Mouse (Mus musculus) megakaryocyte-erythroid progenitor cell, adult 5-6 weeks (primary cell): Measurements from ENCODE around the gene Cfd. TPM values are rescaled to one million over a fixed set of nuclear protein-coding genes. Genes with fewer than 3 reads are reported as not detected.

ENCODE experiments used
- ATAC-seq: replicated peaks from 2 replicates; pipeline ENCODE4 v1.8.0; 2016; ENCODE audit warnings: mild to moderate bottlenecking, inconsistent platforms; ENCODE audit not compliant: severe bottlenecking, poor library complexity, low FRiP score, low TSS enrichment
- total RNA-seq, 2 experiments: library from RNA; stranded (forward) in 1 of 2; stranded (reverse) in 1 of 2; fragments of 200-1000, 215-1000 nt in 1 of 2; fragments of >200 nt in 1 of 2; fragmentation: Nextera tagmentation in 1 of 2; gene quantifications; 2 replicates each; pipeline ENCODE4 v1.2.3; 2014 to 2017

Cfd gene
- total RNA-seq, 2 experiments from 2014 or later, result not detected

DNA sequence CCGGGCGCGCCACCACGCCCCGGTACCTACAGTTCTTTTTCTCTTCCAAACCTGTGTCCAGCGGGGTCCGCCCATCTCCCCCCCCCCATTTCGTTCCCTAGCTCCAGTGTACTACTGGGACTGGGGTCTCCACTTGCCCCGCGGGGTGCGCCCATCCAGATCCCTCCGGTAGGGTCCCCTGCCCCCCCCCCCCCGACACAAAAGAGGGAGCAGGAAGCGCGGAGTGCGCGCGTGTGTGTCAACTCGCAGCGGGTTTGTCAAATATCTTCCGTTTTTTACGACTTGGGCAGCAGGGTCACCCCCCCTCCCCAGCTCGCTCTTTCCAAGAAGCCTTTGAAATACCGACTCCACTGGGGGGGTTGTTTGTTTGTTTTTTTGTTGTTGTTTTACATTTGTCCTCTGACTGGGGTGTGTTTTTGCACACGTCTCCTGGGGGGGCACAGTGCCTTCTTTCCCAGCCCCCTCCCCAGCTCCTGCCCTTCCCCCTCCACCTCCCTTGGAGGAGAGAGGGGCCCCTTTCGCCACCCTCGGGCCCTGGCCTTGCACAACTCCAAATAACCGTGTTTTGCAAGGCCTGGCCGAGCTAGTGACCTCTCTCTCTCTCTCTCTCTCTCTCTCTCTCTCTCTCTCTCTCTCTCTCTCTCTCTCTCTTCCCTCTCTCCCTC lies 37.5 kb downstream of the Cfd start:
- no peak for ATAC-seq

DNA sequence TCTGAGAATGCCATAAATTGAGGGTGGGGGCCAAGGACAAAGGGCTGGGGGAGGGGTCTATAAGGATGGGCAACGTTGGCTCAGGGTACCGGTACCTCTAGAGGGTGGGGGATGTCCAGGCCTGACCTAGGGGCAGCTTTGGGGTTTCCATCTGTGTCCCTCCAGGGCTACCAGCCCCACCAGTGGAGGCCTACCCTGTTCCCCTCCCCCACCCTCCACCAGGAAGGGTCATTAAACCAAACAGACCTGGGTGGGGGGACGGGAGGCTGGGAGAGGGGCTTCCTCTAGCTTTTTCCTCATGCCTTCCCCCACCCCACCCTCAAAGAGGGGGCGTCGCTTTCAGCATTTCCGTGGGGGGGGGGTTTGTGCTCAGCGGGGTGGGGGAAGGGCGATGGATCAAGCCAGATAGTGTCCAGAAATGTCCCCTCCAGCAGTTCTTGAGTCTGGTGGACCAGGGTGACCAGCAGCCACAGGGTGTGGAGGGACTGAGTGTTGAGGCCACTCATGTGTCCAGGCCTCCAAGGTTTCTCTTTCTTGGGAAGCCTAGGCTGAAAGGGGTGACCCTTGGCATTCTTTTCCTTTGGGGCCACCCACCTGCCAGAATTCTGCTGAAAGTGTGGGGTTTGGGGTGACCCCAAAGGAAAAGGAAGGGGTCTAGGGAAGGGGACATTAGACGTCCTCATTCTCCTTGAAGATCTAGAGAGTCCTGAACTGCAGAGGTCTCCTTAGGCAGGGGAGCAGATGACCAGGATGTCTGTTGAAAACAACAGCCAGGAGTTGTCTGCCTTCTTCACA lies 38.5 kb downstream of the Cfd start:
- no peak for ATAC-seq

DNA sequence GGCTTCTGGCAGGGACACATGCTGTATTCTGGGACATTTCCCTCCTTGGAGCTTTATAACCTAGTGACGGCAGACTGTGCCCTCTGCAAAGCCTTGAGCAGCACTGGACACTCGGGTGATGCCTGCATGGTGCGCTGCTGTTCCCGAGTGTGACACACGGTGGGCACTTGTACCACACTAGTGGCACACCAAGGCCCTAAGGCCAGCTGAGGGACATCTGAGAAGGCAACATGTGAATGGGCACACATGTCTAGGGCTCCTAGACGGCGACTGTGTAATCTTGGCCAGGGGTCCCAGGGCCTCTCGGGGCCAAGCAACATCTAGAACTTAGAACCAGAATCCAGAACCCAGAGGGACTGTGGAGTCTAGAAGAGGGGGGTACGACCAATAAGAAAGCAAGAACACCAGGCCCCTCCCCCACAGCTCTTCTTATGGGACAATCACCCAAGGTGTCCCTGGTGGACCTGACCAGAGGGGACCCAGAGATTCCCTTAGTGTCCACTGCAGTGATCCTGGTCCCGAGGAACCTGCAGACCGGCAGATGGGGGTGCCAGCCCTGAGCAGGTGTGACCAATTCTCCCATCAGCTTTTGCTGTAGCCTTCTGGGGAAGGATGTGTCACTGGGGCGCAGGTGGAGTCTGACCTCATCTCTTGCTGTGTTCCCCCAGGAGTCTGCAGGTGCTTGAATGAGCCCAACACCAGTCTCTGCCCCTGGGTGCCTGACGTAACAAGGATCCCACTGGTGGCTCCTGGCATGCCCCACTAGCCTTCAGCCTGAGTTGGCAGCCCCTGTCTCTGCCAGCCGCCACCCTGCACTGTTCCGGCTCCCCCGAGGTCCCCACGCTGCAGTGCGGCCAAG lies 39.5 kb downstream of the Cfd start:
- ATAC-seq, result no peak

DNA sequence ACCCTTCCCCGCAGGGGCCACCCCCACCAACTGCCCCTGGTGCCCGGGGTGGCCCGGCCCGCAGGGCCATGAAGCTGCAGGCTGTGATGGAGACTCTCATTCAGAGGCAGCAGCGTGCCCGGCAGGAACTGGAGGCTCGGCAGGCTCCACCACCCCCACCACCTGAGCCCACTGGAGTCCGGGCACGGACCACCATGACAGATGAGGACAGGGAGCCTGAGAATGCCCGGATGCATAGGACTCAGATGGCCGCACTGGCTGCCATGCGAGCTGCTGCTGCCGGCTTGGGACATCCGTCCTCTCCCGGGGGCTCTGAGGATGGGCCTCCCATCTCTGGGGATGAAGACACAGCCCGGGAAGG lies 40.2 kb downstream of the Cfd start:
- no peak for ATAC-seq

DNA sequence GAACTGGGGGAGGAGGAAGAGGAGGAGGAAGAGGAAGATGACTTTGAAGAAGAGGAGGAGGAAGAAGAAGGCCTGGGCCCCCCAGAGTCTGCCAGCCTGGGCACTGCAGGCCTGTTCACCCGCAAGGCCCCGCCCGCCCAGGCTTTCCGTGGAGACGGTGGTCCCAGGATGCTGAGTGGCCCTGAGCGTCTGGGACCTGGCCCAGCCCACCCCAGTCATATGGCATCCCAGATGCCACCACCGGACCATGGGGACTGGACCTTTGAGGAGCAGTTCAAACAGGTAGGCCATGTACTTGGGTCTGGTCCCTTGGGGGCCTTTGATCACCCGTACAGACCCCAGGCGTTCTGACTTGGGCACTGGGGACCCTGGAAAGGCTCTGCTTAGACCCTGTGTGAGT lies 41.1 kb downstream of the Cfd start:
- ATAC-seq, result no peak

DNA sequence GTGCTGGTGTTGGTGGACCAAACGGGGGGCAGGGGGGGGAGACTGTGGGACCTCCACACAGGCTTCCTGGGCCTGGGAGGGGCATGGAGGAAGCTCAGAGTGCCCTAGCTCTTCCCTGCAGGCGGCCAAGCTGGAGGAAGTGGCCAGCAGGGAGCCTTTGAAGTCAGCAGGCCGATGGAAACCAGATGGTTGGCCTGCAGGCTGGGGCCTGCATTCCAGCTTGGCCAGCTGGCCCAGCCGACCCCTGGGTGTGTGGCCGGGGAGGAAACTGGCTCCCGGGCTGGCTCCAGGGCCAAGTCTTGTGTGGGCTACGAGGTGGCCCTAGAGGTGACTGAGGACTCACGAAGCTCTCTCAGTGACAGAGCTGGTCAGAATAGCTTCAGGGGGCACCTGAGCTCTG lies 42.1 kb downstream of the Cfd start:
- ATAC-seq, result no peak

DNA sequence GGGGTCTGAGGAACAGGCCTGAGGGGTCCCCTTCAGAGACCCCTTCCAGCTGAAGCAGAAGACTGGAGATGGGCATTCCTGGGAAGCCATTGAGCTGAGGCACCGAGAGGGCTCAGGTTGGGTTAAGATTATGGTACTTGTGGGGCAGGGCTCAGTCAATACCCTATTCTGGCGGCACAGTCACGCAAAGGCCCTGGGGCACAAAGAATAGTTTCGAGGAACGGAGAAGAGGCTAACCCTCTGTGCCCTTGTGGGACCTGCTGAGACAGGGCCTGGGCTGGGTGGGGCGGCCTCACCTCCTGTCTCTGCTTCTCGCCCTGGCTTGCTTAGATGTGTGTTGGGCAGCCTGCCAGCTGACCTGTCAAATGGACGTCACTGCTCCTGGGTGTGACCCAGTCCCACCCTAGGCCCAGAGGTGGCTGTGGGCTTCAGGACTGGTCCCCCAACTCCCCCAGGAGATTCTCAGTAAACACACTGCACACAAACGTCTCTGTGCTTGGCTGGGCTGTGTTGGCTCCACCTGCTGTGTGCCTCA lies 42.6 kb downstream of the Cfd start:
- ATAC-seq, result no peak

DNA sequence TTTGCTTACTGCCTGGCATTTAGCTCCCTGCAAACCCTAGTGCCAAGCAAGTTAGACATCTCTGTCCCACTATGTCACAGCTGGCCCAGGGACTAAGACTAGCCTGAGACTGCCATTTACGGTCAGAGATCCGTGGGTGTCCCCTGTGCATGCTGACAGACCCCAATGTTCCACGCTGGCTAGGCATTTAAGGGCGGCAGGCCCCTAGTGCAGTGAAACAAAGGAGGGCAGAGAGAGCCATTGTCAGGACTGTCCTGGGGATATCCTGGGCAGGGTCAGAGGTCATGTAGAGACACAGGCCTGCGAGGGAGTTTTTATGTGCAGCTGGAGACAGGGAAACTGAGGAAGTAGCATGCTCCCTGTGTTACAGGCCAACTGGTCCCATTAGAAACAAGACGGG lies 43.2 kb downstream of the Cfd start:
- ATAC-seq, result no peak

DNA sequence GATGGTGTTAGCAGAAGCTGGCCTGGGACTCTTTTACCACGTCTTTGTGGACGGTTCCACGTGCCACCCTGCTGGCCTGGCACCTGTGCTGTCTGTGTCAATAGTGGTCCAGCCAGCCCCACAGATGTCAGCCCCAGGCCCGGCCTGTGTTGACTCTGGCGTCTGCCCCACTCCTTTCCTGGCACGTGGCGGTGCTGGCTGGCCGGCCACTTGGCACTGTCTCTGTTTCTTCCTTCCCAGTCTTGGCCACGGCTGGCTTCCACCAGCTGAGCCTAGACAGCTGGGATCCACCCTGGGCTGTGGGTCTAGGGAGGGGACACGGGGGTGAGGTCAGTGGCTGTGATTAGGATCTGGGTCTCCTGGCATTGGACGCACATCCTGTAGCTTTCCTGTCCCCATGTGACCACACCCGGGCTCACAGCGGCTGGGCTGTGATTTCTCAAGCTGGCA lies 43.6 kb downstream of the Cfd start:
- no peak for ATAC-seq

DNA sequence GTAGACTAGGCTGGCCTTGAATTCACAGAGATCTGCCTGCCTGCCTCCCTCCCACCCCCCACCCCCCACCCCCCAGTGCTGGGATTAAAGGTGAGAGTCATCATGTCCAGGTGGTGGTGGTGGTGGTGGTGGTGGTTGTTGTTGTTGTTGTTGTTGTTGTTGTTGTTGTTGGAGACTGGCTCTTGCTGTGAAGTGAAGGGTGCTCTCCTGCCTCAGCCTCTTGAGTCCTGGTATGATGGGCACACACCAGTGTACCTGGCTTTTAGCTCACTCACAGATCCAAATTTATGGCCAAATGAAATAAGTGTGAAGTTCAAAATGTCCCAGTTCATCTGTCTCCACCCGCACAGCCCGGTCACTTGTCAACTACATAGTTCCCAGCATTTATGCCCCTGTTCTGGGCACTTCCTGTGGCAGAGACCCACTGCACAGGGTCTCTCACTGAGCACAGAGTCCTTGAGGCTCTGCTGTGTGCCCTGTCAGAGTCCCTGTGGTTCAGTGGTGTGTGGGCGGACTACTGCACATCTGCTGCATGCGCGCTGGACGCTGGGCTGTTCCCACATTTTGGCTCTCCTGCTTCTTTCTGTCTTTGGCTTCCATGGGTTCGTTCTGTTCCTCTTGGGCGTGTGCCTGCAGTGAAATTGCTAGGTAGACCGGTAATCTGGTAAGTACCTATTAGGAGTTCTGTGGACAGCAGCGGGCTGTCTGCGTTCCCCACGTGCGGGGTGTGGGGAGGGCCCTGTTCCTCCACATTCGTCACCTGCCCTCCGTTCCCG lies 44.3 kb downstream of the Cfd start:
- no peak for ATAC-seq

DNA sequence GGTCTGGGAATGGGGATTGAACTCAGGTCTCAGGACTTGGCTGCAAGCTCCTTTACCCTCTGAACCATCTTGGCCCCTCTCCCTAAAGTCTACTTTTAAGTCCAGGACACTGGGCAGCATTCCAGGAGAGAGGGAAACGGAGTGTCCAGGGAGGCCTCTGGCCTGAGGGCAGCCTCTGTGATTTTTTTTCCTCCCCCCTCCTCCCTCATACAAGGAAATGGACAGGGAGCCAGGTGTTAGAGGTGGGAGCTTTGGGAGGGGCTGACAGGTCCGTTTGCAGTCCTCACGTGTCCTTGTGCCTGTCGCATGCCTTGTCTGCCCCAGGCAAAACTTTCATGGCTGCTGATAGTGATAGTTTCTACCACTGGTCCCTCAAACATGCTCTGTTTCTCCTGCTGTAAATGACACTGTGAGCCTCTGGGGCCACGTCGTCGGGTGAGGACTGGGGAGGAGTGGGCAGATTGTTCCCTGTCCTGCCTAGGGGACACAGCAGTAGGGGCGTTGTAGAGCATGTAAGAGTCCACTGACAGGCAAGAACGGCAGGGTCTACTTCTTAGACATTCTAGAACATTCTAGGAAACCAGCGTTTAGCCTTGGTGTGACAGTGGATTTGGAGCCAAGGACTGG lies 45.7 kb downstream of the Cfd start:
- 0 out of 2 replicates have a peak, but pooled peaks have one; percentile 4 for ATAC-seq

DNA sequence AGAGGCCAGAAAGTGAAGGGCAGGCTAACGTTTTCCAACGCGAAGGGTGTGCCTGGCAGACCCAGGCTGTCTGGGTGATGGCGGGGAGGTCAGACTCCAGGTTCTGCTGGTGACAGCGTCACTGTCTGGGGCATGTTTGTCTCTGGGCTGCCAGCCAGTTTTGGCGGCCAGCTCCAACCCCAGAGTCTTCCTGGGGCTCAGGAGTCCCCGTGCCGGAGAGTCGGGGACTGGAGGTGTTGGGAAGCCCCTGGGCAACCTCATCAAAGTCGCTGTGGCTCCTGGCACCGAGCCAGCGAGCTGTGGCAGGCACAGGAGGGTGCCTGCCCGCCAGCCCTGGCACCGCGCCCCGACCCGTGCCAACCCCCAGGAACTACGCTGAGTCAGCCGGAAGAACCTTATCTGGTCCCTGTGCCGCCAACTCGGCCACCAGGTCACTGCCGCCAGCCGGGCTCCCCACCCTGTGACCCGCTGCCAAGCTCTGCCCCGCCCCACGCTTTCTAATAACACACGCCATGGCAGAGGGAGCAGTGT lies 46.3 kb downstream of the Cfd start:
- peak; percentile 84 for ATAC-seq

DNA sequence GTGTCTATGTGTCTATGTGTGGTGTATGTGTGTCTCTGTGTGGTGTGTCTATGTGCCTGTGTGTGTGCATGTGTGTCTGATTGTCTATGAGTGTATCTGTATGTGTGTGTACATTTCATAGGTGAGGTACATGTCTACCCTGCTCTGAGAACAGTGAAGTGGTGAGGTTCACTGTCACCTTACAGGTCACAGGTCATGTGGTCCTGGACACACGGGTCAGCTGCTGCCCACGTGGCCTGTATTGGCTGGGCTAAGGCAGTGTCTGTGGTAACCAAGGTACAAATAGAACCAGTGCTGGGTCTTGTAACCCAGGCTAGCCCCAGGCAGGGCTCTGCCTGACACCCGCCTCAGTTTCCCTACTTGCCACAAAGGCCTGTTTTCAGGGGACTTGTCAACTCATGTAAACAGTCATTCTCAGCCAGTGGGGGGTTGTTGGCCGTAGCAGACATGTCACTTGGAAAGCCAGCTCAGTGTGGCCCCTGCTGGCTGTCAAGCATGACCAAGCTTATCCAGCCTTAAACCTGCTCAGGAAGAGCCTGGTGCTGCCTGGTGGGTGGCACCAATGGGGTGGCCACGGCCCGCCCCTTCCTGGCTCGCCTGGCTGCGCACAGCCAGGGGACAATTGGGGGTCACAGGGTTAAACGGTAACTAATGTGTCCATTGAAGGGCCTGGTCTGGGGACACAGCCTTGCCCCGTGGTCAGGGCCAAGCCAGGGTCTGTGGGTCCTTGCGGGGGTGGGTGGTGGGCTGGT lies 47.3 kb downstream of the Cfd start:
- 0 out of 2 replicates have a peak, but pooled peaks have one; percentile 10 for ATAC-seq

DNA sequence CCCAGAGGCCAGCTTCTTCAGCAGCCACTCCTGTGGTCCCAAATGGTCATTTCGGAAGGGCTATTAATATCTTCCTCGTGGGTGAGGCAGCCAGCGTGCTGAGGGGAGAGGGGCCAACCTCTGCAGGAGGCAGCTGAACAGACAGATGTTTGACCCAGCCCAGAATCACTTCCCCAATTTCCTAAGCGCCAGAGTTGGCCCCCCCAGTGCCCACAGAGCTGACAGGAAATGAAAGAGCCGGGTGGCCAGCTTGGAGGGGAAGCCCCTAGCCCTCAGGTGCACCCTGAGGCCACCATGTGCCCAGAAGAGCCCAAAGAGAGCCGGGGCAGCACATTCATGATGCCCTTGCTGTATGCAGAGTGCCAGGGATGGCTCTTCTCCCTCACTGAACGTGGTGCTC lies 50.1 kb downstream of the Cfd start:
- no peak for ATAC-seq
